Mouse (Mus musculus) induced T-regulatory cell, adult 2 months (primary cell): ENCODE measurements at regions not wholly inside any gene's neighbourhood (a gene's known extent, or its start where the extent isn't known, plus 50 kb on each side); places are given as distances from the start of the nearest gene placed in this dataset.
"Not testable (repeated sequence)": the region's sequence is repeated elsewhere in the genome, so short reads cannot be mapped to it uniquely, and the experiment has no call there.

Source experiments
- DNase-seq: peaks from one replicate; pipeline ENCODE4 v3.0.0-alpha.2; 2012; ENCODE audit warnings: low read depth

- DNase-seq, result peak; percentile 52
Measured at GRCm38 (mm10) chr11:16559001-16559699, 50.9 kb upstream of the Sec61g start.

GRCm38 (mm10) chr11:16561727-16562126, 53.4 kb upstream of the Sec61g start:
- no peak for DNase-seq

- no peak for DNase-seq
Measured at GRCm38 (mm10) chr11:16589085-16589680, 80.9 kb upstream of the Sec61g start.

GRCm38 (mm10) chr11:16590541-16590940, 82.3 kb upstream of the Sec61g start:
- DNase-seq, result no peak

GRCm38 (mm10) chr11:16591471-16591921, 83.2 kb upstream of the Sec61g start:
- no peak for DNase-seq

GRCm38 (mm10) chr11:16592006-16592405, 83.7 kb upstream of the Sec61g start:
- DNase-seq, result no peak

- DNase-seq, result no peak
Measured at GRCm38 (mm10) chr11:16592766-16593165, 84.5 kb upstream of the Sec61g start.

GRCm38 (mm10) chr11:16594832-16595231, 86.5 kb upstream of the Sec61g start:
- DNase-seq, result no peak

- no peak for DNase-seq
Measured at GRCm38 (mm10) chr11:16597038-16597830, 89.0 kb upstream of the Sec61g start.

GRCm38 (mm10) chr11:16602947-16603346, 94.7 kb upstream of the Sec61g start:
- no peak for DNase-seq

GRCm38 (mm10) chr11:16606435-16607214, 98.3 kb upstream of the Sec61g start:
- DNase-seq, result no peak

- not testable (repeated sequence) for DNase-seq
Measured at GRCm38 (mm10) chr11:16607900-16608422, 99.7 kb upstream of the Sec61g start.

- no peak for DNase-seq
Measured at GRCm38 (mm10) chr11:16611741-16612140, 103.5 kb upstream of the Sec61g start.

- no peak for DNase-seq
Measured at GRCm38 (mm10) chr11:16612524-16612923, 104.2 kb upstream of the Sec61g start.

GRCm38 (mm10) chr11:16619736-16620135, 111.5 kb upstream of the Sec61g start:
- no peak for DNase-seq

- DNase-seq, result no peak
Measured at GRCm38 (mm10) chr11:16623694-16624093, 115.4 kb upstream of the Sec61g start.

- DNase-seq, result no peak
Measured at GRCm38 (mm10) chr11:16627294-16628085, 119.2 kb upstream of the Sec61g start.

- DNase-seq, result no peak
Measured at GRCm38 (mm10) chr11:16629410-16630129, 121.3 kb upstream of the Sec61g start.

GRCm38 (mm10) chr11:16635796-16636195, 116.2 kb upstream of the Egfr start:
- not testable (repeated sequence) for DNase-seq

GRCm38 (mm10) chr11:16637679-16638078, 114.3 kb upstream of the Egfr start:
- DNase-seq, result no peak
